Mouse (Mus musculus) spleen, adult 2 months (tissue): ENCODE data around the gene Ankrd44. TPM values are rescaled to one million over a fixed set of nuclear protein-coding genes. Genes with fewer than 3 reads are reported as not detected.

Source experiments
- DNase-seq, 2 experiments: peaks; one replicate each; pipeline versions ENCODE4 v3.0.0 to v3.0.0-alpha.2; 2012 to 2021; ENCODE audit warnings: low spot score in 2 of 2, low read depth in 1 of 2
- H3K27ac ChIP-seq: fragments of 200-500 bp; 2 replicates; pipeline ENCODE4 v1.5.1; 2012; ENCODE audit warnings: low read length, inconsistent platforms; ENCODE audit not compliant: insufficient read depth
- H3K27me3 ChIP-seq: fragments of 200-500 bp; 2 replicates; pipeline ENCODE4 v1.6.1; 2012; ENCODE audit warnings: mild to moderate bottlenecking, moderate library complexity, low read length, inconsistent platforms; ENCODE audit not compliant: control insufficient read depth, insufficient read depth
- H3K36me3 ChIP-seq: fragments of 200-500 bp; 2 replicates; pipeline ENCODE4 v1.6.1; 2012; ENCODE audit warnings: mild to moderate bottlenecking, low read length, inconsistent platforms; ENCODE audit not compliant: control insufficient read depth, insufficient read depth
- H3K4me1 ChIP-seq: fragments of 200-500 bp; 2 replicates; pipeline ENCODE4 v1.6.1; 2011; ENCODE audit warnings: inconsistent platforms; ENCODE audit not compliant: control insufficient read depth, insufficient read depth, insufficient read length
- H3K4me3 ChIP-seq: fragments of 200-500 bp; 2 replicates; pipeline ENCODE4 v1.5.1; 2011; ENCODE audit warnings: mild to moderate bottlenecking, inconsistent platforms; ENCODE audit not compliant: insufficient read depth, insufficient read length; ENCODE audit errors: extremely low read depth
- CTCF ChIP-seq: fragments of 200-500 bp; IDR thresholded peaks from 2 replicates; pipeline ENCODE4 v1.5.1; 2011; ENCODE audit warnings: mild to moderate bottlenecking, inconsistent platforms; ENCODE audit not compliant: insufficient read depth, insufficient read length, insufficient replicate concordance; ENCODE audit errors: extremely low read depth
- POLR2A ChIP-seq: fragments of 200-500 bp; IDR thresholded peaks from 2 replicates; pipeline ENCODE4 v1.6.1; 2011; ENCODE audit warnings: low read depth, low read length, inconsistent platforms
- WGBS: fragments of 180-500 bp; shearing (Covaris S2); methylation state at CpG from one replicate; pipeline ENCODE4 v1.1.7; 2018; 5-methylcytosine and 5-hydroxymethylcytosine counted together
- polyA plus RNA-seq: library from polyadenylated mRNA; depleted of rRNA; stranded (reverse); fragments of >200 nt; gene quantifications from 2 replicates; pipeline ENCODE4 v1.2.3, GENCODE M21; 2012

Gene Ankrd44
- polyA plus RNA-seq, 1 experiment: 43.1 TPM

- 89% methylated on average over 5 of the region's 5 CpGs for WGBS
- Histone ChIP-seq H3K27me3 (no peaks in the 10 kb centered on the region), H3K4me3 (no peak overlapping the region), H3K4me1 (peaks cover 4% of the 10 kb centered on the region), H3K36me3 (no peaks in the 10 kb centered on the region), H3K27ac (no peak overlapping the region)
- TF ChIP-seq POLR2A: no peak
- no peak for TF ChIP-seq CTCF
- no peak for DNase-seq
Observed at GRCm38 (mm10) chr1:54931231-54931630, 5.0 kb upstream of the Ankrd44 start.

DNA sequence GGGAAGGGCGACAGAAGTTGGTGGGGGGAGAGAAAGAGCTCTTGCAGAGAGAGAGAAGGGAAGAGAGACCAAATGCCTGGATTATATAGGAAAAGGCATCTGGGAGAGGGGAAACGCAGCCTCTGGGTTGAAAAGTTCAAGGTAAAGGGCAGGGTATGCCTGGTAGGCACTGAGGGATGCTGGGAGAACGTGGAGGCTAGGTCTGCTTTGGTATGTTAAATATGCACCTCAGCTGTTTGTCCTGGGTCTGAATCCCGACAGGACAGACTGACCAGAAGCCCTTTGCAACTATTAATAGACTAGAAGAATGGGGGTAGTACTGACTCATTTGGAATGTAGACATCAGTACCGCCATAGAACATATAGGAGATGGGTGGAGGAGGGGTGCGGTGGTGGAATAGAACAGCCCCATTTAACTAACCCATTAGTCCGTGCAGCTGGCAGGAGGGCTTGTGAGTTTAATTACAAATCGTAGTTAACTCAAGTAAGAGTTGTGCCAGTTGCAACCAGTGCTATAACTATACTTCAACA is 4.5 kb upstream of the Ankrd44 start:
- Histone ChIP-seq H3K27me3 (no peaks in the 10 kb centered on the region), H3K36me3 (no peaks in the 10 kb centered on the region), H3K4me1 (peaks cover 4% of the 10 kb centered on the region), H3K4me3 (no peak overlapping the region), H3K27ac (no peak overlapping the region)
- TF ChIP-seq POLR2A (no peak), CTCF (no peak)
- DNase-seq: no peak
- 88% methylated on average over 8 of the region's 8 CpGs for WGBS

- Histone ChIP-seq H3K4me1 (peaks cover 19% of the 10 kb centered on the region), H3K4me3 (peak overlapping the region; percentile 94), H3K36me3 (no peaks in the 10 kb centered on the region), H3K27ac (peak overlapping the region; percentile 90), H3K27me3 (no peaks in the 10 kb centered on the region)
- no peak for TF ChIP-seq POLR2A
- no peak for TF ChIP-seq CTCF
- peak in 1 of 2 experiments; percentile 40 for DNase-seq
- WGBS: under 1% methylated on average over 28 of the region's 30 CpGs
Observed at GRCm38 (mm10) chr1:54925451-54925934, 694 bp downstream of the Ankrd44 start.

GRCm38 (mm10) chr1:54924760-54925159 is 1.4 kb downstream of the Ankrd44 start:
- TF ChIP-seq POLR2A (no peak), CTCF (no peak)
- Histone ChIP-seq H3K27me3 (no peaks in the 10 kb centered on the region), H3K27ac (peak overlapping the region; percentile 90), H3K36me3 (no peaks in the 10 kb centered on the region), H3K4me1 (peaks cover 25% of the 10 kb centered on the region), H3K4me3 (peak overlapping the region; percentile 94)
- WGBS: 21% methylated on average over 7 of the region's 7 CpGs
- no peak for DNase-seq

DNA sequence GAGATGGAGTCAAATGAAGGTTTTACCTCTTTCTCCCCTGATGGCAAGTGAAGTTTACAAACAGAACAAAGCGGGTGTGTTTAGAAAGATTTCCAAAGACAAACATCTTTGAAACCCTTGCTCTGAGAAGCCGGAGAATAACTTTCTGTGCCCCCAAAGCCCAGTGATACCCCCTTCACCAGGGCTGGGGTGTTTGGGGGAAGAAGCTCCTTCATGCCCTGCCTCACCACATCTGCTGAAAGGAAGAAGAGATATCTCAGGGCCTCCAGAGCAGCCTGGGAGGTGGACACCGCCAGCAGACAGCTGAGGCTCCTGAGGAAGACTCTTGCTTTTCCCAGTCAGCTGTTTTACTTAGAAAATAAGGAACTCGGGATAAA is 1.9 kb downstream of the Ankrd44 start:
- Histone ChIP-seq H3K36me3 (no peaks in the 10 kb centered on the region), H3K4me1 (peaks cover 25% of the 10 kb centered on the region), H3K27ac (peak overlapping the region; percentile 90), H3K27me3 (no peaks in the 10 kb centered on the region), H3K4me3 (peak overlapping the region; percentile 94)
- no peak for DNase-seq
- WGBS: 32% methylated on average over 4 of the region's 4 CpGs
- no peak; the same call in 1 of the 2 replicates for TF ChIP-seq POLR2A
- no peak for TF ChIP-seq CTCF

GRCm38 (mm10) chr1:54923366-54924308 is 2.5 kb downstream of the Ankrd44 start:
- Histone ChIP-seq H3K27me3 (no peaks in the 10 kb centered on the region), H3K4me1 (peaks cover 29% of the 10 kb centered on the region), H3K27ac (peak overlapping the region; percentile 90), H3K36me3 (no peaks in the 10 kb centered on the region), H3K4me3 (peak overlapping the region; percentile 94)
- peak in 1 of 2 experiments; percentile 49 for DNase-seq
- 24% methylated on average over 6 of the region's 6 CpGs for WGBS
- no peak for TF ChIP-seq CTCF
- no peak; the same call in 1 of the 2 replicates for TF ChIP-seq POLR2A

DNA sequence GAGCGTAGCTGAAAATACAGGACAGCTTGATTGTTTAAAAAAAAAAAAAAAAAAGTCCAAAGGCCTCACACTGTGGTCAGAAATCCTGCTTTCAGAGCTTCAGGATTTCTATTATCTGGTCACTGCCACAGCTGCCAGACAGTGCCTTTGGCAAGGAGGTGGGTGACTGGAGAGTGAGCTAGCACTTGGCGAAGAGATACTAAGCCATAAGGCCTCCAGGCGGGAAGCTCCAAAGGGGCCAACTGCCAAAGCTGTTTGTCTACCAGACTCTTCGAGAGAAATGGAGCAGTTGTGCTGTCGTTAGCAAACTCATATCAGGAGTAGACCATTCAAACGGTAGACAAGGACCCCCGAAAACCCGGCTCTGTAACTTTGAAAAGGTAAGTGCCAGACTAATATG is 3.5 kb downstream of the Ankrd44 start:
- TF ChIP-seq POLR2A (no peak), CTCF (no peak)
- Histone ChIP-seq H3K27ac (peak overlapping the region; percentile 90), H3K4me3 (no peak overlapping the region), H3K27me3 (no peaks in the 10 kb centered on the region), H3K36me3 (no peaks in the 10 kb centered on the region), H3K4me1 (peaks cover 31% of the 10 kb centered on the region)
- WGBS: 63% methylated on average over 8 of the region's 8 CpGs
- no peak for DNase-seq
